Mouse (Mus musculus) heart, embryonic 15.5 days (tissue): ENCODE data around the gene Kcnab1. TPM values are rescaled to one million over a fixed set of nuclear protein-coding genes. Genes with fewer than 3 reads are reported as not detected.

Experiments
- ATAC-seq: fragments of 200-750 bp; cut with Nextera tagmentation; replicated peaks from 2 replicates; pipeline ENCODE4 v1.8.0; 2017; ENCODE audit warnings: low read depth, moderate TSS enrichment; ENCODE audit not compliant: insufficient number of reproducible peaks, insufficient read depth, low FRiP score
- H3K27ac ChIP-seq: fragments of 300-500 bp; sonication (generic); 2 replicates; pipeline ENCODE4 v1.5.1; 2015; ENCODE audit warnings: mild to moderate bottlenecking, inconsistent platforms
- H3K27me3 ChIP-seq: fragments of 300-500 bp; sonication (generic); 2 replicates; pipeline ENCODE4 v1.6.1; 2015; ENCODE audit warnings: inconsistent platforms
- H3K36me3 ChIP-seq: fragments of 300-500 bp; sonication (generic); 2 replicates; pipeline ENCODE4 v1.6.1; 2015; ENCODE audit warnings: mild to moderate bottlenecking, inconsistent platforms
- H3K4me1 ChIP-seq: fragments of 300-500 bp; sonication (generic); replicated peaks from 2 replicates; pipeline ENCODE4 v1.6.1; 2015; ENCODE audit warnings: inconsistent platforms
- H3K4me2 ChIP-seq: fragments of 300-500 bp; sonication (generic); 2 replicates; pipeline ENCODE4 v1.6.1; 2015; ENCODE audit warnings: inconsistent platforms, mild to moderate bottlenecking, moderate library complexity
- H3K4me3 ChIP-seq: fragments of 300-500 bp; sonication (generic); 2 replicates; pipeline ENCODE4 v1.5.1; 2015; ENCODE audit warnings: mild to moderate bottlenecking, inconsistent platforms
- H3K9ac ChIP-seq: fragments of 300-500 bp; sonication (generic); 2 replicates; pipeline ENCODE4 v1.6.1; 2015; ENCODE audit warnings: mild to moderate bottlenecking, inconsistent platforms
- H3K9me3 ChIP-seq: fragments of 300-500 bp; sonication (generic); replicated peaks from 2 replicates; pipeline ENCODE4 v1.6.1; 2016; ENCODE audit warnings: inconsistent platforms
- WGBS: fragments of 180-500 bp; shearing (Covaris S2); methylation state at CpG from one replicate; pipeline ENCODE4 v1.1.7; 2015; ENCODE audit warnings: mixed read lengths; 5-methylcytosine and 5-hydroxymethylcytosine counted together
- polyA plus RNA-seq: library from polyadenylated mRNA; unstranded; fragments of >200 nt; fragmentation: Nextera tagmentation; extraction: Ambion mirVana; gene quantifications from 2 replicates; pipeline ENCODE4 v1.2.1, GENCODE M21; 2015

Gene Kcnab1
- polyA plus RNA-seq, 1 experiment from 2014 or later: 2.3 TPM

- Histone ChIP-seq H3K4me3 (no peak overlapping the region), H3K4me2 (no peak overlapping the region), H3K27ac (no peak overlapping the region), H3K4me1 (no peaks in the 10 kb centered on the region), H3K36me3 (no peaks in the 10 kb centered on the region), H3K9ac (no peak overlapping the region), H3K9me3 (no peaks in the 10 kb centered on the region), H3K27me3 (no peaks in the 10 kb centered on the region)
- WGBS: 62% methylated on average over 8 of the region's 8 CpGs
- ATAC-seq: no peak
Measured at GRCm38 (mm10) chr3:65205539-65206020, 96.4 kb downstream of the Kcnab1 start.

GRCm38 (mm10) chr3:65213725-65214124 lies 104.5 kb downstream of the Kcnab1 start:
- H3K36me3 ChIP-seq: no peaks in the 10 kb centered on the region
- H3K4me1 ChIP-seq: peaks cover 3% of the 10 kb centered on the region
- H3K4me3 ChIP-seq: no peak overlapping the region
- ATAC-seq: no peak
- no peaks in the 10 kb centered on the region for H3K9me3 ChIP-seq
- H3K27me3 ChIP-seq: no peaks in the 10 kb centered on the region
- H3K4me2 ChIP-seq: no peak overlapping the region
- H3K27ac ChIP-seq: no peak overlapping the region
- 54% methylated on average over 2 of the region's 2 CpGs for WGBS
- no peak overlapping the region for H3K9ac ChIP-seq

- WGBS: 75% methylated on average over 2 of the region's 2 CpGs
- no peak overlapping the region for H3K9ac ChIP-seq
Measured at GRCm38 (mm10) chr3:65214635-65215034, 105.5 kb downstream of the Kcnab1 start.

GRCm38 (mm10) chr3:65217673-65218579 lies 108.7 kb downstream of the Kcnab1 start:
- Histone ChIP-seq H3K4me1 (peaks cover 3% of the 10 kb centered on the region), H3K36me3 (no peaks in the 10 kb centered on the region), H3K27me3 (no peaks in the 10 kb centered on the region), H3K9ac (no peak overlapping the region), H3K4me2 (no peak overlapping the region), H3K9me3 (no peaks in the 10 kb centered on the region), H3K27ac (no peak overlapping the region), H3K4me3 (no peak overlapping the region)
- ATAC-seq: no peak
- 83% methylated on average over 7 of the region's 7 CpGs for WGBS

More at GRCm38 (mm10) chr3:65214635-65215034, 105.5 kb downstream of the Kcnab1 start:
- peaks cover 3% of the 10 kb centered on the region for H3K4me1 ChIP-seq
- ATAC-seq: no peak
- H3K27ac ChIP-seq: no peak overlapping the region
- H3K4me2 ChIP-seq: no peak overlapping the region
- no peak overlapping the region for H3K4me3 ChIP-seq
- no peaks in the 10 kb centered on the region for H3K27me3 ChIP-seq
- no peaks in the 10 kb centered on the region for H3K36me3 ChIP-seq
- no peaks in the 10 kb centered on the region for H3K9me3 ChIP-seq

- ATAC-seq: no peak
- H3K9ac ChIP-seq: no peak overlapping the region
- H3K4me2 ChIP-seq: no peak overlapping the region
- no peaks in the 10 kb centered on the region for H3K9me3 ChIP-seq
- no peaks in the 10 kb centered on the region for H3K36me3 ChIP-seq
- no peak overlapping the region for H3K27ac ChIP-seq
- H3K4me1 ChIP-seq: peaks cover 3% of the 10 kb centered on the region
- no peaks in the 10 kb centered on the region for H3K27me3 ChIP-seq
- no peak overlapping the region for H3K4me3 ChIP-seq
Measured at GRCm38 (mm10) chr3:65220287-65220686, 111.1 kb downstream of the Kcnab1 start.

GRCm38 (mm10) chr3:65223635-65224034 lies 114.5 kb downstream of the Kcnab1 start:
- Histone ChIP-seq H3K4me1 (no peaks in the 10 kb centered on the region), H3K27ac (no peak overlapping the region), H3K4me3 (no peak overlapping the region), H3K27me3 (no peaks in the 10 kb centered on the region), H3K9me3 (no peaks in the 10 kb centered on the region), H3K4me2 (no peak overlapping the region), H3K9ac (no peak overlapping the region), H3K36me3 (no peaks in the 10 kb centered on the region)
- 77% methylated on average over 2 of the region's 2 CpGs for WGBS
- ATAC-seq: no peak

GRCm38 (mm10) chr3:65230978-65231377 lies 121.8 kb downstream of the Kcnab1 start:
- H3K36me3 ChIP-seq: no peaks in the 10 kb centered on the region
- no peaks in the 10 kb centered on the region for H3K4me1 ChIP-seq
- 76% methylated on average over 1 of the region's 1 CpGs for WGBS
- no peak overlapping the region for H3K27ac ChIP-seq
- no peak overlapping the region for H3K4me3 ChIP-seq
- 0 out of 2 replicates have a peak, but pooled peaks cover 2% of the 10 kb centered on the region for H3K9me3 ChIP-seq
- H3K4me2 ChIP-seq: no peak overlapping the region
- no peak overlapping the region for H3K9ac ChIP-seq
- H3K27me3 ChIP-seq: no peaks in the 10 kb centered on the region
- no peak for ATAC-seq

GRCm38 (mm10) chr3:65231419-65232090 lies 122.4 kb downstream of the Kcnab1 start:
- Histone ChIP-seq H3K4me2 (no peak overlapping the region), H3K9me3 (0 out of 2 replicates have a peak, but pooled peaks cover 3% of the 10 kb centered on the region), H3K9ac (no peak overlapping the region), H3K27me3 (no peaks in the 10 kb centered on the region), H3K27ac (no peak overlapping the region), H3K36me3 (no peaks in the 10 kb centered on the region), H3K4me1 (no peaks in the 10 kb centered on the region), H3K4me3 (no peak overlapping the region)
- no peak for ATAC-seq
- WGBS: 72% methylated on average over 11 of the region's 11 CpGs

GRCm38 (mm10) chr3:65249023-65249422 lies 139.8 kb downstream of the Kcnab1 start:
- no peaks in the 10 kb centered on the region for H3K27me3 ChIP-seq
- H3K9me3 ChIP-seq: no peaks in the 10 kb centered on the region
- H3K4me3 ChIP-seq: no peak overlapping the region
- H3K27ac ChIP-seq: no peak overlapping the region
- no peak for ATAC-seq
- WGBS: 71% methylated on average over 6 of the region's 6 CpGs
- H3K9ac ChIP-seq: no peak overlapping the region
- H3K36me3 ChIP-seq: no peaks in the 10 kb centered on the region
- no peak overlapping the region for H3K4me2 ChIP-seq
- H3K4me1 ChIP-seq: no peaks in the 10 kb centered on the region

- 67% methylated on average over 4 of the region's 4 CpGs for WGBS
- Histone ChIP-seq H3K4me1 (no peaks in the 10 kb centered on the region), H3K4me3 (no peak overlapping the region), H3K9me3 (no peaks in the 10 kb centered on the region), H3K9ac (no peak overlapping the region), H3K4me2 (no peak overlapping the region), H3K27ac (no peak overlapping the region), H3K36me3 (no peaks in the 10 kb centered on the region), H3K27me3 (no peaks in the 10 kb centered on the region)
- ATAC-seq: no peak
Measured at GRCm38 (mm10) chr3:65260521-65260920, 151.3 kb downstream of the Kcnab1 start.

- Histone ChIP-seq H3K4me2 (peak overlapping the region; percentile 17; the same call in 1 of the 2 replicates), H3K4me1 (no peaks in the 10 kb centered on the region), H3K4me3 (no peak overlapping the region), H3K36me3 (no peaks in the 10 kb centered on the region), H3K27me3 (no peaks in the 10 kb centered on the region), H3K9ac (no peak overlapping the region), H3K9me3 (no peaks in the 10 kb centered on the region), H3K27ac (no peak overlapping the region)
- ATAC-seq: no peak
- 56% methylated on average over 12 of the region's 12 CpGs for WGBS
Measured at GRCm38 (mm10) chr3:65262506-65263422, 153.6 kb downstream of the Kcnab1 start.
